Mouse (Mus musculus) intestine, embryonic 16.5 days (tissue): ENCODE results near the gene Cbx3. TPM values are rescaled to one million over a fixed set of nuclear protein-coding genes. Genes with fewer than 3 reads are reported as not detected.

ENCODE experiments used
- ATAC-seq: fragments of 200-750 bp; cut with Nextera tagmentation; 2 replicates; pipeline ENCODE4 v1.8.0; 2017; ENCODE audit warnings: moderate TSS enrichment, moderate library complexity
- H3K27ac ChIP-seq: fragments of 300-500 bp; sonication (generic); 2 replicates; pipeline ENCODE4 v1.5.1; 2014; ENCODE audit warnings: mild to moderate bottlenecking, low read length
- H3K27me3 ChIP-seq: fragments of 300-500 bp; sonication (generic); replicated peaks from 2 replicates; pipeline ENCODE4 v1.6.1; 2014; ENCODE audit warnings: low read length, control low read depth, mixed read lengths; ENCODE audit not compliant: control insufficient read depth, insufficient read depth
- H3K36me3 ChIP-seq: fragments of 300-500 bp; sonication (generic); 2 replicates; pipeline ENCODE4 v1.6.1; 2014; ENCODE audit warnings: low read length, control low read depth; ENCODE audit not compliant: control insufficient read depth, insufficient read depth
- H3K4me1 ChIP-seq: fragments of 300-500 bp; sonication (generic); 2 replicates; pipeline ENCODE4 v1.6.1; 2014; ENCODE audit warnings: low read length, control low read depth, mixed read lengths; ENCODE audit not compliant: control insufficient read depth, insufficient read depth
- H3K4me2 ChIP-seq: fragments of 300-500 bp; sonication (generic); 2 replicates; pipeline ENCODE4 v1.6.1; 2014; ENCODE audit warnings: low read depth, low read length, control low read depth
- H3K4me3 ChIP-seq: fragments of 300-500 bp; sonication (generic); 2 replicates; pipeline ENCODE4 v1.5.1; 2014; ENCODE audit warnings: mild to moderate bottlenecking, low read length
- H3K9ac ChIP-seq: fragments of 300-500 bp; sonication (generic); 2 replicates; pipeline ENCODE4 v1.6.1; 2014; ENCODE audit warnings: low read depth, low read length
- H3K9me3 ChIP-seq: fragments of 300-500 bp; sonication (generic); 2 replicates; pipeline ENCODE4 v1.6.1; 2016; ENCODE audit warnings: low read length, control low read depth; ENCODE audit not compliant: control insufficient read depth
- WGBS: fragments of 180-500 bp; shearing (Covaris S2); extraction: QIAGEN DNeasy Blood & Tissue Kit; methylation state at CpG from one replicate; pipeline ENCODE4 v1.1.7; 2014; 5-methylcytosine and 5-hydroxymethylcytosine counted together
- polyA plus RNA-seq: library from polyadenylated mRNA; unstranded; fragments of >200 nt; fragmentation: Nextera tagmentation; extraction: Ambion mirVana; gene quantifications from 2 replicates; pipeline ENCODE4 v1.2.1, GENCODE M21; 2015

Cbx3 gene
- polyA plus RNA-seq, 1 experiment from 2014 or later = 290 TPM

- H3K4me2 ChIP-seq = peak overlapping the region; percentile 51; the same call in 1 of the 2 replicates
- ATAC-seq = no peak
- H3K27me3 ChIP-seq = no peaks in the 10 kb centered on the region
- no peaks in the 10 kb centered on the region for H3K9me3 ChIP-seq
- peak overlapping the region; percentile 51; the same call in 1 of the 2 replicates for H3K9ac ChIP-seq
- H3K4me1 ChIP-seq = peaks cover 19% of the 10 kb centered on the region
- peaks cover 10% of the 10 kb centered on the region; the same call in 1 of the 2 replicates for H3K36me3 ChIP-seq
- WGBS = 0% methylated on average over 2 of the region's 2 CpGs
- H3K27ac ChIP-seq = no peak overlapping the region
- peak overlapping the region; percentile 49 for H3K4me3 ChIP-seq
Observed at GRCm38 (mm10) chr6:51467649-51468048, 2.5 kb upstream of the Cbx3 start.

- Histone ChIP-seq H3K4me3 (peak overlapping the region; percentile 97), H3K27ac (peak overlapping the region; percentile 100), H3K4me2 (no peak overlapping the region), H3K27me3 (no peaks in the 10 kb centered on the region), H3K36me3 (peaks cover 7% of the 10 kb centered on the region; the same call in 1 of the 2 replicates), H3K9ac (peak overlapping the region; percentile 99), H3K9me3 (no peaks in the 10 kb centered on the region), H3K4me1 (peaks cover 25% of the 10 kb centered on the region)
- under 1% methylated on average over 60 of the region's 63 CpGs for WGBS
- ATAC-seq = peak; percentile 30
Observed at GRCm38 (mm10) chr6:51468891-51469561, 1.1 kb upstream of the Cbx3 start.

- Histone ChIP-seq H3K9me3 (no peaks in the 10 kb centered on the region), H3K9ac (peak within 1 kb of the TSS; percentile 99), H3K36me3 (peaks cover 7% of the 10 kb centered on the region; the same call in 1 of the 2 replicates), H3K27me3 (no peaks in the 10 kb centered on the region), H3K27ac (peak within 1 kb of the TSS; percentile 100), H3K4me1 (peaks cover 25% of the 10 kb centered on the region), H3K4me2 (peak within 1 kb of the TSS; percentile 43), H3K4me3 (peak within 1 kb of the TSS; percentile 97)
- under 1% methylated on average over 63 of the region's 63 CpGs for WGBS
- ATAC-seq = peak; percentile 92
Observed at GRCm38 (mm10) chr6:51469715-51470310, 347 bp upstream of the Cbx3 start, which contains the start of gene Hnrnpa2b1. Hnrnpa2b1 (minus strand) TSS chr6:51469894.

- Histone ChIP-seq H3K9me3 (no peaks in the 10 kb centered on the region), H3K27me3 (no peaks in the 10 kb centered on the region), H3K9ac (peak overlapping the region; percentile 99), H3K4me2 (peak overlapping the region; percentile 17; the same call in 1 of the 2 replicates), H3K36me3 (0 out of 2 replicates have a peak, but pooled peaks cover 3% of the 10 kb centered on the region), H3K4me1 (peaks cover 18% of the 10 kb centered on the region), H3K27ac (peak overlapping the region; percentile 100), H3K4me3 (peak overlapping the region; percentile 97)
- ATAC-seq = no peak
- 2% methylated on average over 10 of the region's 10 CpGs for WGBS
Observed at GRCm38 (mm10) chr6:51471179-51471505, 982 bp downstream of the Cbx3 start.

- Histone ChIP-seq H3K4me3 (peak overlapping the region; percentile 44), H3K27me3 (no peaks in the 10 kb centered on the region), H3K4me1 (peaks cover 13% of the 10 kb centered on the region), H3K4me2 (peak overlapping the region; percentile 62), H3K27ac (no peak overlapping the region), H3K9me3 (no peaks in the 10 kb centered on the region), H3K36me3 (peaks cover 5% of the 10 kb centered on the region; the same call in 1 of the 2 replicates), H3K9ac (peak overlapping the region; percentile 65)
- WGBS = 10% methylated on average over 3 of the region's 3 CpGs
- ATAC-seq = no peak
Observed at GRCm38 (mm10) chr6:51471782-51472181, 1.6 kb downstream of the Cbx3 start.

GRCm38 (mm10) chr6:51472213-51472612 is 2.1 kb downstream of the Cbx3 start:
- Histone ChIP-seq H3K9ac (peak overlapping the region; percentile 65; the same call in 1 of the 2 replicates), H3K36me3 (peaks cover 6% of the 10 kb centered on the region; the same call in 1 of the 2 replicates), H3K4me3 (peak overlapping the region; percentile 44), H3K4me1 (peaks cover 12% of the 10 kb centered on the region), H3K27me3 (no peaks in the 10 kb centered on the region), H3K4me2 (peak overlapping the region; percentile 62), H3K27ac (no peak overlapping the region), H3K9me3 (no peaks in the 10 kb centered on the region)
- 33% methylated on average over 4 of the region's 4 CpGs for WGBS
- ATAC-seq = no peak

- 87% methylated on average over 4 of the region's 4 CpGs for WGBS
Observed at GRCm38 (mm10) chr6:51479136-51479731, 9.1 kb downstream of the Cbx3 start.

GRCm38 (mm10) chr6:51481548-51481947 is 11.4 kb downstream of the Cbx3 start:
- Histone ChIP-seq H3K9me3 (no peaks in the 10 kb centered on the region), H3K4me1 (no peaks in the 10 kb centered on the region), H3K36me3 (peaks cover 18% of the 10 kb centered on the region), H3K4me3 (no peak overlapping the region), H3K27me3 (no peaks in the 10 kb centered on the region), H3K27ac (no peak overlapping the region), H3K9ac (no peak overlapping the region), H3K4me2 (no peak overlapping the region)
- 91% methylated on average over 8 of the region's 8 CpGs for WGBS
- ATAC-seq = no peak

More at GRCm38 (mm10) chr6:51479136-51479731, 9.1 kb downstream of the Cbx3 start:
- ATAC-seq = no peak
- Histone ChIP-seq H3K27ac (no peak overlapping the region), H3K9ac (no peak overlapping the region), H3K4me3 (no peak overlapping the region), H3K36me3 (peaks cover 20% of the 10 kb centered on the region), H3K4me2 (no peak overlapping the region), H3K4me1 (no peaks in the 10 kb centered on the region), H3K9me3 (no peaks in the 10 kb centered on the region), H3K27me3 (no peaks in the 10 kb centered on the region)

- H3K27me3 ChIP-seq = no peaks in the 10 kb centered on the region
- no peak overlapping the region for H3K4me2 ChIP-seq
- H3K9me3 ChIP-seq = peaks cover 5% of the 10 kb centered on the region; the same call in 1 of the 2 replicates
- 88% methylated on average over 3 of the region's 3 CpGs for WGBS
- peaks cover 12% of the 10 kb centered on the region for H3K36me3 ChIP-seq
- H3K4me1 ChIP-seq = no peaks in the 10 kb centered on the region
- no peak overlapping the region for H3K9ac ChIP-seq
- H3K27ac ChIP-seq = no peak overlapping the region
- no peak for ATAC-seq
- H3K4me3 ChIP-seq = no peak overlapping the region
Observed at GRCm38 (mm10) chr6:51483861-51484260, 13.7 kb downstream of the Cbx3 start.
